Mouse (Mus musculus) cortical plate, adult 2 months (tissue): ENCODE data around the gene Dapp1. TPM values are rescaled to one million over a fixed set of nuclear protein-coding genes. Genes with fewer than 3 reads are reported as not detected.

Experiments used
- H3K27ac ChIP-seq: fragments of 200-500 bp; 2 replicates; pipeline ENCODE4 v1.5.1; 2012; ENCODE audit warnings: low read length, control low read depth, inconsistent platforms; ENCODE audit not compliant: insufficient read depth
- H3K4me1 ChIP-seq: fragments of 200-500 bp; 2 replicates; pipeline ENCODE4 v1.6.1; 2011; ENCODE audit warnings: low read length; ENCODE audit not compliant: control insufficient read depth, insufficient read depth
- H3K4me3 ChIP-seq: fragments of 200-500 bp; 2 replicates; pipeline ENCODE4 v1.5.1; 2011; ENCODE audit warnings: mild to moderate bottlenecking, low read length, control low read depth; ENCODE audit not compliant: insufficient read depth
- CTCF ChIP-seq: fragments of 200-500 bp; IDR thresholded peaks from 2 replicates; pipeline ENCODE4 v1.5.1; 2011; ENCODE audit warnings: mild to moderate bottlenecking, control low read depth, low read length; ENCODE audit not compliant: insufficient read depth; ENCODE audit errors: extremely low read depth
- POLR2A ChIP-seq: fragments of 200-500 bp; IDR thresholded peaks from 2 replicates; pipeline ENCODE4 v1.6.1; 2011; ENCODE audit warnings: mild to moderate bottlenecking, low read length, control low read depth; ENCODE audit not compliant: insufficient read depth; ENCODE audit errors: extremely low read depth
- polyA plus RNA-seq: library from polyadenylated mRNA; depleted of rRNA; stranded (reverse); fragments of >200 nt; gene quantifications from 2 replicates; pipeline ENCODE4 v1.2.3, GENCODE M21; 2012

The Dapp1 gene
- polyA plus RNA-seq, 1 experiment: 5.5 TPM

- TF ChIP-seq POLR2A (no peak), CTCF (no peak)
- no peak overlapping the region for H3K4me3 ChIP-seq
Measured at GRCm38 (mm10) chr3:137961736-137962385, 19.5 kb downstream of the Dapp1 start.

DNA sequence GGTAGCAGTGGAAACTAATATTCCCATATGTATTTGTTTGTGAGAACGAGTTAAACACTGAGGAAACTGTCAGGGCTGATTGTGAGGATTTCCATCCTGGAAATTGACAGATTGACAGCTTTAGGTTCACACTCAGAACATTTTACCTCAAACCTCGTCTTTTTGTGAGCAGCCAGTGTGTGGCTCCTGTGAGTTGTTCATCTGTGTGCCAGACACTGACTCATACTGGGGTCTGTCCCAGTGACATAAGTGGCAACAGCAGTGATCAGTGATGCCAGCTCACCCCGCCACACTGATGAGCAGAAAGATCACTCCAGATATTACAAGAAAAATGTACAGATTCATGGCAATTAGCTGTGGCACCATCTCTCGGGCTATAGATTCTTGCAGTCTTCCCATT is 21.9 kb downstream of the Dapp1 start:
- Histone ChIP-seq H3K4me3 (no peak overlapping the region), H3K4me1 (no peaks in the 10 kb centered on the region; the same call in 1 of the 2 replicates), H3K27ac (no peak overlapping the region)
- TF ChIP-seq CTCF (no peak), POLR2A (no peak)

More at GRCm38 (mm10) chr3:137961736-137962385, 19.5 kb downstream of the Dapp1 start:
- Histone ChIP-seq H3K4me1 (no peaks in the 10 kb centered on the region; the same call in 1 of the 2 replicates), H3K27ac (no peak overlapping the region)

GRCm38 (mm10) chr3:137958352-137958751 is 23.0 kb downstream of the Dapp1 start:
- no peaks in the 10 kb centered on the region; the same call in 1 of the 2 replicates for H3K4me1 ChIP-seq
- no peak overlapping the region for H3K4me3 ChIP-seq
- H3K27ac ChIP-seq: no peak overlapping the region
- no peak for TF ChIP-seq CTCF
- TF ChIP-seq POLR2A: no peak

- no peak overlapping the region for H3K4me3 ChIP-seq
- no peaks in the 10 kb centered on the region; the same call in 1 of the 2 replicates for H3K4me1 ChIP-seq
- TF ChIP-seq POLR2A: no peak
- no peak for TF ChIP-seq CTCF
- no peak overlapping the region for H3K27ac ChIP-seq
Measured at GRCm38 (mm10) chr3:137957864-137958263, 23.5 kb downstream of the Dapp1 start.

- no peak overlapping the region for H3K27ac ChIP-seq
- H3K4me1 ChIP-seq: peaks cover 2% of the 10 kb centered on the region; the same call in 1 of the 2 replicates
- H3K4me3 ChIP-seq: no peak overlapping the region
- TF ChIP-seq CTCF (no peak), POLR2A (no peak)
Measured at GRCm38 (mm10) chr3:137955560-137956081, 25.7 kb downstream of the Dapp1 start.

GRCm38 (mm10) chr3:137954256-137954916 is 27.0 kb downstream of the Dapp1 start:
- TF ChIP-seq CTCF (no peak), POLR2A (no peak)
- Histone ChIP-seq H3K27ac (no peak overlapping the region), H3K4me1 (peaks cover 2% of the 10 kb centered on the region; the same call in 1 of the 2 replicates), H3K4me3 (no peak overlapping the region)

GRCm38 (mm10) chr3:137952914-137953880 is 28.1 kb downstream of the Dapp1 start:
- Histone ChIP-seq H3K4me3 (no peak overlapping the region), H3K27ac (peak overlapping the region; percentile 51), H3K4me1 (peaks cover 2% of the 10 kb centered on the region; the same call in 1 of the 2 replicates)
- TF ChIP-seq POLR2A (no peak), CTCF (no peak)

- no peak for TF ChIP-seq CTCF
- no peak for TF ChIP-seq POLR2A
- Histone ChIP-seq H3K4me1 (peaks cover 2% of the 10 kb centered on the region; the same call in 1 of the 2 replicates), H3K27ac (peak overlapping the region; percentile 51), H3K4me3 (no peak overlapping the region)
Measured at GRCm38 (mm10) chr3:137952225-137952913, 29.0 kb downstream of the Dapp1 start.
